Mouse (Mus musculus) thymus, postnatal 14 days (tissue): ENCODE measurements around the gene BC030499.
A peak's percentile ranks its signal among the peaks of the same experiment; 100 is the strongest.

Experiments used
- DNase-seq: peaks from one replicate; pipeline ENCODE4 v3.0.0; 2021

The BC030499 gene

DNA sequence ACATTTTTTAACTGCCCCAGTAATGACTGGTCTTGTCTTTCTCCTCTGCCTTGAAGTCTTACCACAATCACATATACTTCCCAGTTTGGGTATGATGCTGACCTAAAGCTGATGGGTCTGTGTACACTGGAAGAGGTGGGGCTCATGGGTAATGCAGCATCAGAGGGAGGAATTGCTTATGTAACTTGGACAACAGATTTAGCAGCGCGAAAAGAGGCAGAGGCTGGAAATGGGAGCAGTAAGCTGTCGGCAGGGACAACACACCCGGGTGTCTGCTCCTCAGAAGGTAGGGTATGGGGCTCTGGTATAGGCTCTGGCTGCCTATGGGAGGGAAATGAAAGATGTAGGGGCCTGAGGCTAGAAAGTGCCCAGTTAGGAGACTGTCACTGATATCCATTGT, at the start of gene BC030499:
BC030499 (plus strand) TSS at position 188 of the 400 bp plus-strand sequence.
- DNase-seq: no peak

DNA sequence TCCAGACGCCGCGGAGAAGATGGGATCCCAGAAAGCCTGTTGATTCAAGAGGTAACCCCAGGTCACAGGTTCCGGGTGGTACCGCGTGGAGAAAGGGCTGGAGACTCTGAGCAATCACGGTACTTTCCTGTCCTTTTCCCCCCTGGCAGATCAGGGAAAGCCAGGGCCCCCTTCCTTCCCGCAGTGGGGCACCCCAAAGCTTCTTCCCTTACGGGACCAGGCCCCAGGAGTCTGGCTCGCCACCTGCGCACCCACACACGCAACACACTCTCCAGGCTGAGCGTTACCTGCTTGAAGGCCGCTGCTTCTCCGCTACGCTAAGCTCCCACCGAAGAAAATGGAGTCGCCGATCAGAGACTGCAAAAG, 45.4 kb upstream of the BC030499 start:
- DNase-seq: no peak

DNA sequence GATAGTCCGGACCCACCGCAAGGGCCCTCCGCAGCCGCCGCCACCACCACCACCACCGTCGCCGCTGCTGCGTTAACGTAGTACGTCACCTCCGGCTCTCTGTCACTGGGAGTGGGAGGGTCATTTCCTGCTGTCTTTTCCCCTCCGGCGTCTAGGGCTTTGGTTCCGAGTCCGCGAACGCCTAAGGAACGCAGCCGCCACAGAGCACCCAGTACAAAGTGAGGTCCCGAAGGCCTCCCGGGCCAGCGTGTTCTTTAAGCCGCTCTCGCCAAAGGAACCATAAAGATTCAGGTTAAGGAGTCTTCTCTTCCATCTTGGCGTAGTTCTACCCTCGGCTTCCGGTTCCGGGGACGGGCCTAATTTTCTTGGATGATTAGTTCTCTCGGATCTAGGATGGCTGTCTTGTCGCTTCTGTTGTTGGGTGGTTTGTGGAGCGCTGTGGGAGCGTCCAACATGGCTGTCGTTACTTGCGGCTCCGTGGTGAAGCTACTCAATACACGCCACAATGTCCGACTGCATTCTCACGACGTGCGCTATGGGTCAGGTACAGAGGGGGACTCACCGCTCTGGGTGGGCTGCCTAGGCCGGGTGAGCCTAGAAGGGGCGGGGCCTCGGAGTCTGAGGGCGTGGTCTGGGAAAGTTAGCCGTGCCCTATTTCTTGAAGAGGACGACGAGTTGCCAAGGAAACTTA, 44.9 kb upstream of the BC030499 start, which contains the start of the genes Sdf2 and Supt6:
Sdf2 (plus strand) TSS at position 120 of the 691 bp plus-strand sequence.
Supt6 (minus strand) TSS at position 361 of the 691 bp plus-strand sequence.
- DNase-seq: peak; percentile 89

DNA sequence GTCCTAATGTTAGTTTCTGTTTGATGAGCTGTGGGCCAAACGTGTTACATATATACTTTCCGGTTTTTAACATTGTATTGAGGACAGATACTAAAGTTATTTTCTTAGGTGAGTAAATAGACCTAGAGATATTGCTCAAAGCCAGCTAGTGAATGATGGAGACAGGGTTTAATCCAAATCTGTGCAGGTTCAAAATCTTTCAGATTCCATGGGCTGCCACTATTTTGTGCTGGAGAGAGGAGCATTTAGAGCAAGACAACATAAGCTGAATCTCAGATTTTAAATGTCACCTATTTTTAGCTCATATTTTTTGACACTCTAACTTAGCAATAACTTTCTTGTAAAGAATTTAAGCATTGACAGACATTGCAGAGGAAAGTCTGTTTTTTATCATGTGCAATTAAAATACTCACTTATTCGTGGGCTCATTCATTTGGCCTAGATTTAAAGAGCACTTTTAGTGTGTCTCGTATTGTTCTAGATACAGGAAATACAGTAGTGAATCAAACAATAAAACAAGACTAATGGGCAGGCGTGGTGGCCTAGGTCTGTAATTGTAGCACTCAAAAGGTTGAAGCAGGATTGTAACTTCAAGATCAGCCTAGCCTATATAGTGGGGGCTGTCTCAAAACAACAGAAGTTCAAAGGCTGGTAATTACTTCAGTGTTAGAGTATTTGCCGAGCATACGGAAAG, 44.2 kb upstream of the BC030499 start:
- DNase-seq: no peak

DNA sequence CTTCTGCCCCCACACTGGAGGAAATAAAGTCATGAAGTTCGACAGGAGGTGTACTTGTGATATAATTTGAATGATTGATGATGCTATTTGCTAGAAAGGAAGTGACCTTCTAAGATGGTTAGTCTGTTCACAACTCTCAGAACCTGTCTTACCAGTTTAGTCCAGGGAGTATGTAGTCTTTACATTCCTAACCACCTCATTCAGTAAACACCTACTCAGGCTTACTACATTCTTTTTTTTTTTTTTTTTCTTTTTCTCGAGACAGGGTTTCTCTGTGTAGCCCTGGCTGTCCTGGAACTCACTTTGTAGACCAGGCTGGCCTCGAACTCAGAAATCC, 43.7 kb upstream of the BC030499 start:
- no peak for DNase-seq

DNA sequence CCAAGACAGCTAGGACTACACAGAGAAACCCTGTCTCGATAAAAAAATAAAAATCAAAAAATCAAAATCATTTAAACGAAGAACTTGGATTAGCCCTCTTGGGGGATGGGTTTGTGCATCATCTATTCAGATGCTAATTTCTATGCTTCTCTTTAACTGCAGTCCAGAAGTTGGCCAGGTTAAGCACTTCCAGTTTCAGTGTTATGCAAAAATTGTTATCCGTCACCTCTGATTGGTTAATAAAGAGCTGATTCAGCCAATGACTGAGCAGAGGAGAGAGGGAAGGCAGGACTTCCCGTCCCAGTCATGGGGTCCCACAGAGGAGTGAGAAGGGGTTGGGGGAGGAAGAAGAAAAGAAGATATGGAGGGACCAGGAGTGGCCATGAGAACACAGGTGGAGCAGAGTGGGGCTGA, 42.9 kb upstream of the BC030499 start:
- DNase-seq: no peak

DNA sequence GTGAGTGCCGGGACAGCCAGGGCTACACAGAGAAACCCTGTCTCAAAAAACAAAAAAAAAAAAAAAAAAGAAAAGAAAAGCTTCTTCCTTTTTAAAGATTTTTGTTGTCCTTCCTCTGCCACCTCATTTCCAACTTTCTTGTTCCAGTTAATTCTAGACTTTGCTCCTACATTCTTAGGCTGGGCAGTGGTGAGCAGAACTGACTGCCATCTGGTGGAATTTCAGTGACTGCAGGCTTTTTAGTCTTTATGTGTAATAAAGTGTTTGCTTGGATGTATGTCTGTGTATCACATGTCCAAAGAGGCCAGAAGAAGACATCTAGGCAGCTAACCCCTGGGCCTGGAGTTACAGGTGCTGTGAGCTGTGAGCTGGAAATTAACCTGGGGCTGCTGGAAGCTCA, 34.0 kb upstream of the BC030499 start:
- DNase-seq: no peak

DNA sequence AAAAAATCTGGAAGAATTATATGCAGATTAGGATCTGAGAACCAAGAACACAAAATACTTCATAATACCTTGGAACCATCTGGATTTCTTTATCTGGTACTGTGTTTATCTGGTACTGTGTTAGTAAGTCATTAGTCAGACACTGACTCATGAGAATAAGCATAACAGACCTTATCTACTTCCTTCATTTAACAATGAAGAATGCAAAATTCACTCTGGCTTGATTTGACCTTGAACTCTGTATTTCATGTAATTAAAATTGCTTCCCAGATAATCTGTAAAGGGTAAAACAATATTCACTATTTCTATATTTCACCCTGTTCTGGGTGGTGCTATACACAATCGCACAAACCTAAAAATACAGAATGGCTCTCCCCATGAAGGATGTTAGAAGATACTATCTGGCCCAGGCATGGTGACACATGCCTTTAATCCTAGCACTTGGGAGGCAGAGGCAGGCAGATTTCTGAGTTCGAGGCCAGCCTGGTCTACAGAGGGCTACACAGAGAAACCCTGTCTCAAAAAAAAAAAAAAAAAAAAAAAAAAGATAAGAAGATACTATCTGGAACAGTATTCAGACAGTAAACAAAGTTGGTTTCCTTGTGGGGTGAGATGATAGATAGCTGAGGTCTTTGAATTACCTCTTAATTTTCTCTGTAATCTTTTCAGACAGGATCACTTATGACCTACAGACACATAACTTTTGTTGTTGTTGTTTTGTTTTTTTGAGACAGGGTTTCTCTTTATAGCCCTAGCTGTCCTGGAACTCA, 30.0 kb upstream of the BC030499 start:
- DNase-seq: no peak

DNA sequence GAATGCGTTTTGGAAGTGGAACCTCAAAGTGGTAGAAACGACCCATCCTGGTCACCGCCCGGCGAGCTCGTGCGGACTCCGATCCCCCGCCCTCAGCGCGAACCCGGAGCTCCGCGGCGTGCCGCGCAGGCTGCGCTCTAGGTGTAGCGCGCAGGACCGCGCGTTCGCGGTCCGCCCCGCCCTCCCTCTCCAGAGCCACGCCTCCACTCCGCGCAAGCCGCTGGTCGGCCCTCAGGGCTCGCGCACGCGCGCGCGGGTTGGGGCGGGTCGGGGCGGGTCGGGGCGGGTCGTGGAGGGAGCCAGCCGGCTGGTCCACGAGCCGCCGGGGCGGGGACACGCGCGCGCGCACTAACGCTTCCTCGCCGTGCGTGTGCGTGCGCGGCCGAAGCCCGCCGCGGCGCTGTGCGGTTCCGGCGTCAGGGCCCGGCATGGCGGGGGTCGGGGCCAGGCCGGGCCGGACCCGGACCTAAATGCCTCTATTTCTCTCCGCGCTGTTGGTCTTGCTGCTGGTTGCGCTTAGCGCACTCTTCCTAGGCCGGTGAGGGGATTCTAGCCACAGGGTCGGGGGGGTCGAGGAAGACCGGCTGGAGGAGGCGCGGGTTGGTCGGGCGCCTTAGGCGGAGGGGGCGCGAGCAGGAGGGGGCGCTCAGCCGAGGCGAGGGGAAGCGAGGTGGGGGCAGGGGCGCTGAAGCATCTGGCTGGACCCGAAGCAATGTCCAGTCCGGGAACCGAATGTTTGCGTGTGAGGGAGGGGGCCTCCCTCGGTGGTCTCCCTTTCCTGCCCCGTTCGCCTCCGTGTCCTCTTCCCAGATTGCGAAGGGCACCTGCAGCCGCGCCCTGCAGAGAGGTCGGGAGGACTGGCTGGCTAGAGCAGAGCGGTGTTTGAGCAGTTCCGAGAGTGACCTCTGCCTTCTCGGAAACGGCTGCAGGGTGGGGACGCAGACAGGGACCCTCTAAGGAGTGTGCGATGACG, 29.0 kb upstream of the BC030499 start, which contains the start of gene 2610507B11Rik:
2610507B11Rik (plus strand) TSS at position 373 of the 973 bp plus-strand sequence.
- DNase-seq: peak; percentile 97

DNA sequence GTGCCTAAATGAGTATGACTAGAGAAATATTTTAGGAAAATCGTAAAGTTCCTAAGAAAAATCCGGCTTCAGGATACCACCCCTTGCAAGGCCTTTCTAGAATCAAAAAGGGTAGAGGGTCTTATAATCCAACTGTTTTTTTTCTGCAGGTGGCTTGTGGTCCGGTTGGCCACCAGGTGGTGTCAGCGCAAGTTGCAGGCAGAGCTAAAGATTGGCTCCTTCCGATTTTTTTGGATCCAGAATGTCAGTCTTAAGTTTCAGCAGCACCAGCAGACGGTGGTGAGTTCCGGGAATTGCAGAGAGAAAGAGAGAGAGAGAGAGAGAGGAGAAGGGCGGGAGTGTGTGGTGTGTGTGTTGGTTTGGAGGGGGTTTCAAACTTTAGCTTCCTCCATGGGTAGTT, 28.1 kb upstream of the BC030499 start:
- peak; percentile 65 for DNase-seq

DNA sequence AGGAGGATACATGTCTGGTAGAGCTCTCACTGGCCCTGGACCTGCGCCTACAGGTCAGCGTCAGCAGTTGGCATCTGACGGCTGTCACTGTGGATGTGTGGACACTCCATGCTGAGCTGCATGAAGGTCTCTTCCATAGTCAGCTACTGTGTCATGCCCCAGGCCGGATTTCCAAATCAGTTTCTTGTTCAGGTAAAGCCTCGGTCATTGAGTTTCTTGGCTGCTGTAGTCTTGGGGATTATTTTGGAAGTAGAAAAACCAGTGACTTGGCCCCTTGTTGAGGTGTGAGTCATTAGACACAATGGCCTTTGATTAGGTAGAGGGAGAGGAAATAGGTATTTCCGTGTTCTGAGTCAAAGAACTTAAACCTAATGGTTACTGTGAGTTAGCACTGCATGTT, 25.1 kb upstream of the BC030499 start:
- no peak for DNase-seq

DNA sequence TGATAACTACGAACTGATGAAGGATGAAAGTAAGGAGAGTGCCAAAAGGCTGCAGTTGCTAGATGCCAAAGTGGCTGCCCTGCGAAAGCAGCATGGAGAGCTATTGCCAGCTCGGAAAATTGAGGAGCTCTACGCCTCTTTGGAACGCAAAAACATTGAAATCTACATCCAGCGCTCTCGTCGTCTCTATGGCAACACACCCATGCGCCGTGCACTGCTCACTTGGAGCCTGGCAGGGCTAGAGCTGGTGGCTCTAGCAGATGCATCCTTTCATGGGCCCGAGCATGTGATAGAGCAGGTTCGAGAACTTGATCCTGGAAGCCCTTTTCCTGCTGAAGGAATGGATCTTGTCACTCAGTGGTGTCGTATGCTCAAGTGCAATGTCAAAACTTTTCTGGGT, 18.7 kb upstream of the BC030499 start:
- no peak for DNase-seq

DNA sequence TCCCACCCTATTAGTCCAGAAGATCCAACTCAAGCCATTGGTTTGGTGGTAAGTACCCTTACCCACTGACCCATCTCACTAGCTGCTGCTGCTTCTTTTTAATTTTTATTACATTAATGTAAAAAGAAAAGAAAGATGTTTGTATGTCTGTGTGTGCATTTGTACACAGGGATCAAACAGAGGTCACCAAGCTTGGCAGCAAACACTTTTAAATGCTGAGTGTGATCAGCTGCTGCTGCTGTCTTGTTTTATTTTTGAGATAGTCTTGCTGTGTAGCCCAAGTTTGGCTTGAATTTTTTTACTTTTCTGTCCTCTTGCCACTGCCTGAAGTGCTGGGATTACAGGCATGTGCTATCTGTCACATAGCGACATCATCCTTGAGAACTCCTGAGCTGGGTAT, 15.0 kb upstream of the BC030499 start:
- DNase-seq: no peak

DNA sequence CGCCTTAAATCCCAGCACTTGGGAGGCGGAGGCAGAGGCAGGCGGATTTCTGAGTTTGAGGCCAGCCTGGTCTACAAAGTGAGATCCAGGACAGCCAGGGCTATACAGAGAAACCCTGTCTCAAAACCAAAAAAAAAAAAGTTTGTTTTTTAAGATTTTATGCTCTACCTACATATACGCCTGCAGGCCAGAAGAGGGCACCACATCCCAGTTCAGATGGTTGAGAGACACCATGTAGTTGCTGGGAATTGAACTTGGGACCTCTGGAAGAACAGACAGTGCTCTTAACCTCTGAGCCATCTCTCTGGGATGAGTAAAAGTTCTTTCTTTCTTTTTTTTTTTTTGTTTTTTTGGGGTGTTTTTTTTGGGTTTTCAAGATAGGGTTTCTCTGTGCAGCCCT, 14.5 kb upstream of the BC030499 start:
- peak; percentile 23 for DNase-seq

DNA sequence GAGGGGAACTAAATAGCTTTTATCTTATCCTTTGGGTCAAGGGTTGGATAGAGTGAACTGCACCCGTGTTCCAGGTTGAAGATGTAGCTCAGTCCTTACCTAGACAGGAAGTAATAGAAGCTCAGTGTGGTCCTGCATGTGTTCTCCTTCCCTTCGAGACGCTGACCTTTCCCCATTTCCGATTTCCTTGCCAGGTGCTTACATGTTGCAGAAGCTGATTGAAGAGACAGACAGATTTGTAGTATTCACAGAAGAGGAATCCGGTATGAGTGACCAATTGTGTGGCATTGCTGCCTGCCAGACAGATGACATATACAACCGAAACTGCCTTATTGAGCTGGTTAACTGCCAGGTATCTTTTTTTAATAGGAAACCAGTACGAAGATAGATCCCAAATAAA, 11.8 kb upstream of the BC030499 start:
- DNase-seq: no peak

DNA sequence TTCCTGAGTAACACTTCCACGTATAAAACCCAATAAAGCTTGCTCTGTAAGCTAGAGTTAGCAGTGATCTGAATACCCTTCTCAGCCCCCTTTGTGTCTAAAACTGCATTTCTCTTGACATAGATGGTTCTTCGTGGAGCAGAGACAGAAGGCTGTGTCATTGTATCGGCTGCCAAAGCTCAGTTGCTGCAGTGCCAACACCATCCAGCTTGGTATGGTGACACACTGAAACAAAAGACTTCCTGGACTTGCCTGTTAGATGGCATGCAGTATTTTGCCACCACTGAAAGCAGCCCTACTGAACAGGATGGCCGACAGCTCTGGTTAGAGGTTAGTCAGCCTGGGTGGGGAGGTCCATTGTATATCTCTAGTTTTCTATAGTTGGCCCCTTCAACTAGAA, 11.1 kb upstream of the BC030499 start:
- no peak for DNase-seq

DNA sequence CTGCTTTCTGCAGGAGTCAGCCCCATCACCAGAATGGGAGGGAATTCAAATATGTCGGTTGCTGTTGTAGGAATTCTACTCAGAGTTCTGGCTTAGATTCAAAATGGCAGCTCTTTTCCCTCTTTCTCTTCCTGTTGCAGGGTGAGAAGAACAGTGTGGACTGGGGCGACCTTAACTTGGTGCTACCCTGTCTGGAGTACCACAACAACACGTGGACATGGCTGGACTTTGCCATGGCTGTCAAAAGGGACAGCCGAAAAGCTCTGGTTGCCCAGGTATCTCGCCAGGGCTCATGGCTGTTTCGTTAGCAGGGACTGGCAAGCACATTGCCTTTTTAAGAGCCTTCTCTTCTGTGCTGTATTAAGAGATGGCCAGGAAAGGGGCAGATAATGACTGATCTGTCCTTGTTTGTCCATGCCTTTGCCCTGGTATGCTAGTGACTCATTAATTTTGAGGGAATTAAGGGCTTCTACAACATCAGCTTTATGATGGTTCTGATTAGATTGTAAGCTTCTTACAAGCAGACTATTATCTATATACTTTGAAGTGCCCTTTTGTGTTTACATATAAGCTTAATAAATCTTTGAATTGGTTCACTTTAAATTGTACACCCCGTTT, 1.4 kb upstream of the BC030499 start:
- no peak for DNase-seq

DNA sequence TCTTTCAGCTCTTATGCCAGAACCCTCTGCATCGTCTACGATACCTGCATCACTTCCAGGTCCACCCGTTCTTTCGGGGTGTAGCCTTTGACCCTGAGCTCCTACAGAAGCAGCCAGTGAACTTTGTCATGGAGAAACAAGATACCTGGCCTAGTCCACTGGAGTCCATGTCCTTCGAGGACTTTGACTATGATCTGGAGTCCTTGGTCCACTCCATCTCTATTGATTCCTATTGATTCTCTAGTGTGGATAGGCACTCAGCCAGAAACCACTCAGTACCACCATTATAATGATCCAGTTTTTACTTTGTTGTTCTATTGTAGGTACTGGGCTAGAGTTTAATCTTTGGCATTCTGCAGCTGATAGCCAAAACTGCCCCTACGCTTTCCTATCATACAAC, 3.9 kb downstream of the BC030499 start:
- no peak for DNase-seq

DNA sequence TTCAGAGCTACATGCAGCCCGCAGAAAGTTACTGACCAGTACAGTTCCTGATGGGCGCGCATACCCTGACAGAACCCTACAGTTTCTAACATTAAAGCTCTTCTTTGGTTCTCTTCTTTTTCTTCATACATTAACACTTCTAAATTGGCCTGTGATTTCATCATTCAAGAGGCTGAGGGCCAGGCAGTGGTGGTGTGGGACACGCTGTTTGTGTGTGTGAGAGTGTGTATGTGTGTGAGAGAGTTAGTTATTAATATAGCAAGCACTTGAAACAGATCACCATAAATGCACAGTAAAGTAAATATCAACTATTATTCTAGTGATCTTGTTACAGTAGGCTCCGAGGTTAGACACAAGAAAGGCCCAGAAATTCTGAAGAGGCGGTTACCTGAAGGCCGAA, 10.3 kb downstream of the BC030499 start:
- no peak for DNase-seq

DNA sequence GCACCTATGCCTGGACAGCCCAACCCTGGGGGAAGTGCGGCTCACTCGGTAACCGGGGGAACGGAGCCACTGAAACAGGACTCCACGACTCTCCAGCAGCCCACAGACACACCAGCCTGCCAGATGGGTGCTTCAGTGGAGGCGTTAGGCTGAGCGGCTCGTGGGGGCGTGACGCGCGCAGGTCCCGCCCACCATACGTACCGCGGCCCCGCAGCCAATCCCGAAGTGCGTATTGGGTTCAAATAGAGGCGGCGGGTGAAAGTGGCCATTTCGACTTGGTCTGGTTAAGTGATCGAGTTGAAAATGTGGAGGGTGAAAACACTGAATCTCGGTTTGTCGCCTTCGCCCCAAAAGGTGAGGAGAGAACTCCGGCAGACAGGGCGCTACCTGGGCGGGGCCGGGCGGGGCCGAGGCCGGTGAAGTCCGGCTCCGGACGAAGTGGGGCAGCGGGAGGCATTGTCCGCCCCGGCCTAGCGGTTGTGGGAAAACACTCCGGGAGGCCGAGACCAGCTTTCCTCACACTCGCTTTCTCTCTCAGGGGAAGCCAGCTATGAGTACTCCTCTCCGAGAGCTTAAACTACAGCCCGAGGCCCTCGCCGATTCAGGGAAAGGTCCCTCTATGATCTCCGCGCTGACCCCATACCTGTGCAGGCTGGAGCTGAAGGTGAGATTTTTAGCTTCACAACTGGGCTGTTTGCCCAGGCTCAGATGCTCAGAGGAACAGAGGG, 10.9 kb downstream of the BC030499 start, which contains the start of gene Spag5:
Spag5 (plus strand) TSS at position 173 of the 728 bp plus-strand sequence.
- DNase-seq: peak; percentile 92

DNA sequence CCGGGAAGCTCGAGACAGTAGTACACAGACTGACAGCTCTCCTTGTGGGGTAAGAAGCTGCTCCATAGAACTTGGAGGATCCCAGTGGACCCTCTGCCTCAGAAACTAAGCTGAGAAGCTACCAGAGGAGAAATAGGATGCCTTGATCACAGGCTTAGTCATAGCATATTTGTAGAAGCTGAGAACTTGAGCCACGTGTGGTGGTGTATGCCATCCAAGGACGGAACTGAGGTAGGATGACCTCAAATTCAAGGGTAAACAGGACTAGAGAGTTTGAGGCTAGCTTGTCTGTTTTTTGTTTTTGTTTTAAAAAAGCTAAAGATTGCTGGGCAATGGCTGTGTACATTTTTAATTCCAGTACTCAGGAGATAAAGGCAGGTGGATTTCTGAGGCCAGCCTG, 14.6 kb downstream of the BC030499 start:
- DNase-seq: no peak
